Mouse (Mus musculus) mesoderm, embryonic 11.5 days (tissue): Measurements from ENCODE around the gene Rflna.
A peak's percentile ranks its signal among the peaks of the same experiment; 100 is the strongest.

Source experiments
- DNase-seq: peaks from one replicate; pipeline ENCODE4 v3.0.0-alpha.2; 2012; ENCODE audit warnings: low read depth, low spot score

Rflna gene

DNA sequence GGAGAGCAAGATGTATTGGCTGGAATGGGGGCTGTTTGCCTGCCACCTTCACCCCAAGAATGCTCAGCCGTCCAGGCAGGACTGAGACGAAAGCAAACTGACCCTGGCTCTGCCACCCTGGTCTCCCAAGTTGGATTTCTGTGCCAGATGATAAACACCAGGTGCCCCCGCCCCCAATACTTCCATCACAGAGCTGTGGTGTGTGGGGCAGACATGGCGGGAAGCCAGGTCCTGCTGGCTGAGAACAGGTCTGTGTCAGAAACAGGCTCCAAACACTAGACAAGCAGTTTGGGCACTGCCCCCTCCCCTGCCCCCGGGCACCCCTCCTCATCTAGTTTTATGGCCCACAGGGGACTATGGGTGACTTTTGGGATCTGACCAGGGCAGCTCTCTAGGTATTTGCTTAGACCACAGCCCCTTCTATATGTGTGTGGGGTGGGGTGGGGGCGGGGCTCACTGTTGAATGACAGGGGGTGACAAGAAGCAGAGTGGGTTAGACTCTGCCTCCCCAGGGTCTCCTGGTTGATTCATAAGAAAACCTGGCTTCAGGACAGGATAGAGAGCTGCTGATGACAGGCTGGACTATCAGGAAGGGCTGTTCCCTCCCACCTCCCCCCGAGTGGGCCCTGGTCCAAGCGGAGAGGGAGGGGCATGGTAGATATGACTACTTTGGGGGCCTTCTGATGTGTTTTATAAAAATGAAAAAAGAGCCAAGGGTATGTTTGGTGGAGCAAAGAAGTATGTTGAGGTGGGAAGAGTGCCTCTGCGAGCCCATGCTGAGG is 3.0 kb downstream of the Rflna start:
- no peak for DNase-seq

DNA sequence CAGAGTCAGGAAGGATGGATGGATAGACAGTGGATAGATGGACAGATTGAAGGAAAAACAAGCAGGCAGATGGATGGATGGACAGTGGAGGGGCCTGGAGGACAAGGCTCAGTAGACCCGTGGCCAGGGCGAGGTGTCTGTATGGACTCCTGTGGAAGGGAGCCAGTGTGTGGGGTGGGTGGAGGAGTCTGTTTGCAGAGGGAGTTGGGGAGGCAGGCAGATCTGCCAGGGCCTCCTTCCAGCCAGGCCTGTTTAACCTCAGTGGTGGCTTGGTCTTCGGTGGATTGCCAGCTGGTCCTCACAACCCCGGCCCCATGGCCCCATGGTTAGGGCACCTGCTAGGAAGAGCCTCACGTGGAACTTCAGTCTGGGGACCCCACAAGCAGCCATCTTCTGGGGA is 3.9 kb downstream of the Rflna start:
- no peak for DNase-seq

DNA sequence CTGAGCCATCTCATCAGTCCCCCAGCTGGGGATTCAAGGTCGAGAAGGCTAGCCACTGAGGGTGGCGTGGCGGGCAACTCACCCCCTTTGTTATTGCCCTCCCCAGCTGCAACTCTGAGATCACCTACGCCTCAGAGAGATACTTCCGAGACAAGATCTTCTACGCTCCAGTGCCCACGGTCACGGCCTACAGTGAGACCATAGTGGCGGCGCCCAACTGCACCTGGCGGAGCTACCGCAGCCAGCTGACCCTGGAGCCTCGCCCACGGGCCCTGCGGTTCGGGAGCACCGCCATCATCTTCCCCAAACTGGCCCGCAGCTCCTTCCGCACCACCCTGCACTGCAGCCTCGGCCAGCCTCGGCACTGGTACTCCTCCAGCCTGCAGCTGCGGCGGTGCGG is 8.1 kb downstream of the Rflna start:
- no peak for DNase-seq

DNA sequence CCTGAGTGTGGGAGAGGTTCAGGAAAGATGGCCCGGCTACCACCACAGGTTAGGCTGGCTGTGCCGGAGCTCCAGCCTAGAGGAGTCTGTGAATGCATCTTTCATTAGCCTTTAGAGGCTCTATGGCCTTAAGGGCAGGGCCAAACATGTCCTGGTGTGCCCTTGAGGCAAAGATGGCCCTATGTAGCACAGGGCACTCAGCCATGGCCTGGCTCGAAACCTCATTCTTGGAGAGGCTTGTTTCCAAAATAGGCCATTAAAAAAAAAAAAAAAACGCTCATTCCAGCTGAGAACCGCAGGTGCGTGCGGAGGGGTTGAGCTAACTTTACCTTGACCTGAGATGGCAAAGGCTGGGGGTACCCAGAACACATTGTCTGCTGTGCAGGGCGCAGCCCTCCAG is 8.6 kb downstream of the Rflna start:
- no peak for DNase-seq

DNA sequence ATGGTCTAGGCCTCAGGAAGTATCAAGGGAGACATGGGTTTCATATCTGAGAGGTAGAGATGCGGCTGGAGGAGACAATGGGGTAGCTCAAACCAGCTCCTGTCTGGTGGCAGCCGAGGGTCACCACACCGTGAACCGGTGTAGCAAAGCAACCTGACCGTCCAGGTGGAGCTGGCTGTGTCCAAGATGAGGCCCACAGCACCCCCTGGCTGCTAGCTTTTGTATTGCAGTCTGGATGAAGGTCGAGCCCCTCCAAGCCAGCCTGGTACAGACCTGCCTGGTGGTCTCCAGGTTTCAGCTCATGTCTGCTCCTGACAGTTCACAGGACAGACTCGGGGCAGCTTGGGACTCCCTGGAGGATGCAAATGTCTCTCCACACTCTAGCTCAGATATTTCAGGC is 11.5 kb downstream of the Rflna start:
- peak; percentile 64 for DNase-seq

DNA sequence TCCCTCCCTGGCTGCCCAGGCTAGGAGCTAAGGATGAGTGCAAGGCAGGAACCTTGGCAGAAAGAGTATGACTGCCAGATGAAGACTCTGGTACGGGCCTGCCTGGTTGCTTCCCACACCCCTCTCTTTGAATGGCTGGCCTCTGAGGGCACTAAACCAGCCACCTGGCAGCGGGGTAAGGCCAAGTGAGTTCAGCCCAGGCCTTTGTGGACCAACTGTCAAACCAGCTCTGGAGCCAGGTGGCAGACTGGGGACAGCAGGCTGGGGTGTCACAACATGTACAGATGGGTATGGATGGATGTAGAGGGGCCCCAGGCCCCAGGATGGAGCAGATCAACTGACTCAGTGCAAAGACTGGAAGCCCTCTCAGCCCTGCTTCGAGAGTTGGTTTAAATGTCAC is 12.0 kb downstream of the Rflna start:
- DNase-seq: no peak

DNA sequence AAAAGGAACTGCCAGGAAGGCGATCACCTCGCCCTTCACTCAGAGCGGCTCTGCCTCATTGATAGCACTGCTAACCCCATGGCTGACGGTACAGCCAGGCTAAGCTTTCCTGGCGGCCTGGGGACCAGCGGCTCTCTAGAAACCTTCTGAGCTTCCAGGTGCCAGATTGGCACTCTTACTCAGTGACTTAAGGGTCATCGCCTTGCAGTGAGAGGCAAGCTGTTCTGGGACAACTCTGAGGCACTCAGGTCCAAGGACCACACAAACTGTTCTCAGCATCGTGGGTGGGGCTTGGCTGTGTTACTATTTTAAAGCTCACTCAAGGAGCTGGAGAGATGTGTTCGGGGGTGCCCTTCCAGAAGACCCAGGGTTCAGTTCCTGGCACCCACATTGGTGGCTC is 12.6 kb downstream of the Rflna start:
- no peak for DNase-seq

DNA sequence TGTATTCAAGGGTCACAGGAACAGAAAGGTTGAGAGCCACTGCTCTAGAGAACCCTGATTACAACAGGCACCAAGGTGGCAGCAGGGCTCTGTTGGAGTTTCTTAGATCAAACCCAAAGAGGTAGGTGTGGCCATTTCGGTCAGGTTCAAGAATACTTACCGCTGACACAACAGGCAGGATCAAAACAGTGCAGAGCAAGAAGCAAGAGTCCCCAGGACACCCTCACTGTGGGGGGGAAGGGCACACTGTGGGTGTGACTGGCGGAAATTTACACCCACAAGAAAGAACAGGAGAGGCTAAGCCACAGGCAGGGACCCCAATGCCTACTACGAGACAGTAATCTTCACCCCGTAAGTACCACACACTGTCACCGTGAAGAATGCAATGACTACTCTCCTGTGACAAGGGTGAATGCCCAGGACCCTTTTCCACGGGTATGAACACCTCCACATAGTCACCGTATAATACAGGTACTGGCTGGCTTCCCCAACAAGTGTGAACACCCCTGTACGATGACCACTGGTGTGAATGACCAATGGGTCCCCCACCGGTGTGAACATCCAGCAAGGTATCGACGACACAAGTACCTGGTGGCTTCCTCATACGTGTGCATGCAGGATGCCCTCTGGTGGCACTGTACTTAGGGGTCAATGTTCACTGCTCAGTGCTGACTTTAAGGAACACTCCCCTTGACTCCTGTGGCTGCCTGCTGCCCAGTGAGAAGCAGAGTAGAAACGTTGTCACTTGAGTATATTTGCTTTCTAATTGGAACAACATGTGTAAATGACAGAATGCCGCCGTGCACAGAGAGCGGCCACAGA is 13.6 kb downstream of the Rflna start:
- DNase-seq: no peak

DNA sequence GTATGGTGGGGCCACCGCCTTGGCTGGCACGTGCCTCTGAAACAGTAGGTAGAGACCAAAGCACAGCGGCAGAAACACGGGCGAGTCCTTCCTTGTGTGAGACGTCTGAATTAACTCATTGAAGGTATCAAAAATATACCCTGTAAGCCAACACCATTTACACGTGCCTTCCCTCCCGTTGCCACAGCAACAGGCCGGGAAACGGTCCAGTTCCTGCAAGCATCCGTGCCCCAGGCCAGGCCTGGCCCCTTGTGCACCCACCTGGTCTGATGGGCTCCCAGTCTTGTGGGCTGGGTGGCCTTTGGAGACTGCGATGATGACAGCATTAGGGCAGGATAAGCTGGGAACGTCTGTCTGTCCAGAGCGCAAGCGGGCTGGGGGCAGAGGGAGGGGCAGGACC is 14.3 kb downstream of the Rflna start:
- no peak for DNase-seq

DNA sequence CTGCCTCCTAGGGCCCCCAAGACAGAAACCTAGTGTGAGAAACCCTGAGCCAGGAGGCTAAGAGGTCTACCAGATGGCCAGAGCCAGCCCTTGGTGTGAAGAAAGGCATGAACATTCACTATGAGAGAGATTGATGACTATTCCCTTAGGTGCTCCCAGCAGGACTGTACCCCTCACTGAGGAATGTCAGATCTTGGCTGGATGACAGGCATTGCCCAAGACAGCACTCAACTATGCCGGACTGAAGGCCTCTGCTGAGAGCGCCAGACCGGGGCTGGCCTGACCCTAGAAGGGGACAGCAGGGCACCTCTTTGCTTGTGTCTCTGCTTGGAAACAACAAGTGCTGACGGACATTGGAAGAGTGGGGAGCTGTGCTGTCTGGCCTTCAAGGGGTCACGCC is 16.1 kb downstream of the Rflna start:
- DNase-seq: no peak

DNA sequence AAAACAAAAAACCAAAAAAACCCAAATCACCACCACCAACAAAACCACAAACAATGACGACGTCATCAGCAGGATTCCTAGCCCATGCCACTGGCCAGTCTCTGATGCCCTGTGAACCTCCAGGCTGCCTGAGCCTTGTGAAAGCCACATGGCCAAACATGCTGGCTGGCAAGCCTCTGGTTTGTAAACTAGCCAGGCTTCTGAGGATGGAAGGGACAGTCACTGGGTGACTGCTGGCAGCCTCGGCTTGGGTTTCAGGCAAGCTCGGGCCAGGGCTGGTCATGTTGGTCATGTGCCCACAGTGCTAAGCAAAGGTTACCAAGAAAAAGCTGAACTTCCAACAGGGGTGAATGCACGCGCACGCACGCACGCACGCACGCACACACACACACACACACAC is 18.3 kb downstream of the Rflna start:
- DNase-seq: no peak

DNA sequence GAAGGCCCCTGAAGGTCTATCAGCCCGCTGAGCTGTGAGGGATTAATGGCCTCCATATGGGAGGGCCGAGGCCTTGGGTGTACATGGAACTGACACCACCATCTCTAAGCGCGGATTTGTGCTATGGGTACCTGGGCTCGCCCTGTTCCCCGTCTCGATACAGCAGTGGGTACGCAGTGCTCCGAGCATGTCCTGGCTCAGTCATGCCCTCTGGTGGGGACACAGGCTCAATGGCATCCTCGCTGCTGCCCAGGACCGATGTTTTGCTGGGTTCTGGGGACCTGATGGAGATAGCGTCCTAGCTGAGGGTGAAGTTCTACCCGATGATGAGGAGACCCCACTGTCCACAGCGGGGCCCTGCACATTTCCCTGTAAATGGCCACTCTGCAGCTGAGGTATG is 21.0 kb downstream of the Rflna start:
- DNase-seq: no peak

DNA sequence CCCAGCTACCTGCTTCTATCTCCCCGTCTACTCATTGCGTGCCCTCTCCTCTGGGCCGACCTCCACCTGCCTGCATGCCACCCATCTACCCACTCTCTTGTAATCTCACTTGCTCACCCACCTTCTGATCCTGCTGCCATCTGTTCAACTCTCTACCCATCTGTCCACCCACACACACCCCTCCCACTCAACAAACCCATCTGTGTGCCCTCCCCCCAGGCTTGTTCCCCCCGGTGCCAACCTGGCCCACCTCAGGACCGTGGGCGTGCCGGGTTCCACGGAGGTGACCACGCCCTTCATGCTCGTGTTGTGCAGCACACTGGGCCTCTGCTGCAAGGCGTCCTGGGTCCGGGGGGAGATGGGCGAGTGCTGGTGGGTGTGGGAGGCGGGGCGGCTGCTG is 25.4 kb downstream of the Rflna start:
- DNase-seq: no peak

DNA sequence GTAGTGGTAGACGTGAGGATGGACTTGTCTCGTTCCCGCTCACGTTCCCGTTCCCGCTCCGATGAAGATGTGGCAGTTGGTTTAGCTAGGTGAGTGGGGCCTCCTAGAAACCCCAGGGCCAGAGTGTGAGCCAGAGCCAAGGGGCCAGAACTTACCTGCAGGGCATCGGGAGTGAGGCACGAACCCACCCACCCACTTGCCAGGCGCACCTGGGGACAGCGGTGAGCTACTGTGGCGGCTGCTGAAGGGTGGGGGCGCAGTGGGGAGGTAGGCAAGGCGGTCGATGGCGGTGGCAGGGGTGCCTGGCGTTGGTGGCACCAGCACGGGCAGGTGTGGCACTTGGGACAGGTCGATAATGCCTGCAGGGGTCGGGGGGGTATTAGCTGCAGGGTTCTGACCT is 25.9 kb downstream of the Rflna start:
- DNase-seq: no peak

DNA sequence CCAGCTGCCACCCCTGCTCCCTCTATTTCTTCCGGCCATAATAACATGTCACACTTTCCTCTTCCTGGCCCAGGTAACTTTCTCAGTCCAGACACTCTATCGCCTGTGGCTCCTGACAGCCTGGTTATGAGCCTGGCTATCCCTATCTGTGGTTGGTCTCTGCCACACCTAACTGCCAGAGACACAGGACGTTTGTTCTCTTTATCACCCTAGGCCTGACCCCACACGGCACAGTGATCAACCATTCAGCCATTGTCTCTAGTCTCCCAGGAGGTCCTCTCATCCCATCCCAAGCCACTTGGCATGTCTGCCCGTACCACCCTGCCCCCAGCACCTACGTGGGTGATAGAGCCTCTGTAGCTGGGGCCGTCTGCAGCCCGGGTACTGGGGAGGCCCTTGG is 33.5 kb downstream of the Rflna start:
- DNase-seq: no peak

DNA sequence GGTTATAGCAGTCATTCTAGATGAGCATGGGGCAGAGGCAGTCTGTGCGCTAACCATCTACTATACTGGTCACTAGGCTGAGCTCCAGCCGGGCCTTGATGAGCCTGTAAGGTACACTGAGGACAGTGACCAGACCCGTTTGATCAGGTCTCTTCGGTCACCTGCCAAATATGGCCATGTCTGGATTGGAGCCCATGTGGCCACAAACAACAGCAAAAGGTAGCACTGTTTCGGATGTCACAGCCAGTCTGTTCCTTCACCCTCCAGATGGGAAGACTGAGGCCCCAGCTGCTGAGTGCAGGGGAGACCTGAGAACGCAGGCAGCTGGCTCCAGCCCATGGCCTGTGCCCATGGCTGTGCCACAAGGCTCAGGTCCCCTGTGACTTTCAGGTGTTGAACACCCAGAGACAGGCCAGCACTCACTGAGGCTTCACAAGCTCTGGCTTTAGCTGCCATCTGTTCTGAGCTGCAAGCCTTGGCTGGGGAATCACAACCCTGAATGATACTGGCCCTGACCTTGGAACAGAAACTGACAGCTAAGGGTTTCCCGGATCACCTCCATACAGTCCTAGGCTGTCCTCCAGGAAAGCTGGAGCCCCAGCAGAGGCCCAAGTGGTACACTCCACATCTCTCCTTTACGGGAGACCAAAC is 36.5 kb downstream of the Rflna start:
- no peak for DNase-seq

DNA sequence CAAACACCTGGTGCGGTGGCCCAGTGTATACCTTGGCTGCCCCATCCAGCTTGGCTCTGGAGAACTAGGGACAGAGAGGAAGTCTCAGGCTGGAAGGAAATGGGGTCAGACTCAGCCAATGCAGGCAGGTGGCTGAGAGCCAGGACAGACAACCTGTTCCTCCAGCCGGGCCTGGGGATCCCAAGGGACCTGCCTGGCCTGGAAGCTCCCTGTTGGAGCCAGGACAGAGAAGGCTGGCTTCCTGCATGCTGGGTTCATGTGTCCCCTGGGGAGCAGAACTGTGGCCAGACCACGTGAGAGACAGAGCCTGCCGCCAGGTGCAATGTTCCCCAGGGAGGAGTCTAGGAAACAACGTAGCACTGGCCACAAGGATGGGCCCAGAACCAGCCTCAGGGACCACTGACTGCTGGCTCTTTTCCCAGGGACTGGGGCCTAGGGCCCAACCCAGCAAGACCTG is 37.1 kb downstream of the Rflna start:
- DNase-seq: no peak

DNA sequence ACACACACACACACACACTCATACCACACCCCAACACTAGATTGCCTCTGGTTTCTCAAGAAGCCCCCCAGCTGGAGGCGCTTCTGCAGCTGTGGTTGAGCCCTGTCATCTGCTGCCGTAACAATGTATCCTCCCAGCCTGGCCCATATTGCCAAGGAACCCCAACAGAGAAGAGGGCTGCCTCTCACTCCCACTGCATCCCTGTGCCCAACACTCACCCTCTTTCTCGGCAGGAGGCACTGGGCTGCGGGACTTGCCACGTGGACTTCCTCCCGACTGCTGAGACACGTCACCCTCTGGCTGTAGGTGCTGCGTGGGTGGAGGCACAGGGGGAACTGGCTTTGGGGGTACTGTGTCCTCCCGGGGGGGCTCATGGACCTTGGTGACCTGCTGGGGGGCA is 38.6 kb downstream of the Rflna start:
- DNase-seq: no peak

DNA sequence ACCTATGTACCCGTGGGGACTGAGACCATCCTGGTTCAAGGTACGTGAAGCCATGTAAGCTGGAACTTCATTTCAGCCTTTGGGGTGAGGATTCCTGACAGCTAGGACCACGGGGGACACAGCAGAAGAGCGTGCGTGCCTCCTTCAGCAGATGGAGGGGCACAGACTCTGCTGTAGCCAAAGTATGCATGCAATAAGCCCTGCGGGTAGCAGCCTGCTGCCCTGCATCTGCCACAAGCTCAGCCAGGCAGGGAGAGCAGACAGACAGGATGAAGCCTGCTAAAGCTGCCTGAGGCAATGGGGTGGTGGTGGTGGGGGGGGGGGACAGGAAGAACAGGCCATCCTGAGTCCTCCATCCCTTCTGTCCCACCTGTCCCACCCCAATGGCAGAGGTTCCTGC is 40.4 kb downstream of the Rflna start:
- no peak for DNase-seq

DNA sequence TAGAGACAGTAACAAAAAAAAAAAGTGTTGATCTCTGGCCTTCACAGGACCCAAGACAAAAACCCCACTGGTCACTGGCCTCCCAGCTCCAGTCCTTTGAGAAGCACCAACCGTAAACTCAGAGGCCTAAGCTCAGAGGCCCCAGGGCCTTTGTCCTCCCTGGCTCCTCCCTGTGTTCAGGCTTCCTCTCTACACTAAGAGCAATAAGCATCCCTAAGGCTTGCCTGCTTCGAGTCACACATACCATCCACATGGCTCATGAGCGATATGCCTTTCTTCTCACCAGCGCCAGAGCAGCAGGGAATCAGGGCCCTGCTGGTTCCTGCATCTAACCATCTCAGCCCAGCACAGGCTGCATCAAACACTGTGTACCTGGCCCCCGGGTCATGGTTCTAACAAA is 42.2 kb downstream of the Rflna start:
- DNase-seq: no peak

DNA sequence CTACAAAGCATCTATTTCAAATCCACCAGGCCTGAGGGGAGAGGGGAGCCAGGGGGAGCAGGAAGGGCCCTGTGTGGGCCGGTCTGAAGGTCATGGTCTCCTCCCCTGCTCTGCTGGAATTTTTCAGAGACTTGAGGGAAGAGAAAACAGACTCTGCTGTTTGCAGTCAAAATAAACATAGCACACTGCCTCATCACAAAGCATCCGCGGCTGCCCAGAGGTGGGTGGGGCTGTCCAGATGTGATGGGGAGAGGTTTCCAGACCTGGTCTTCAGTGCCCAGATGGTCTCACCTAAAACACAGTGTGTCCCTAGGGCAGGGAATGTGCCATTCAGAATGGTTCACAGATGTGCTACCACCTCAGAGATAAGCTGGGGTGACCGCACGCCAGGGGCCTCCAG is 43.4 kb downstream of the Rflna start:
- DNase-seq: peak; percentile 31

DNA sequence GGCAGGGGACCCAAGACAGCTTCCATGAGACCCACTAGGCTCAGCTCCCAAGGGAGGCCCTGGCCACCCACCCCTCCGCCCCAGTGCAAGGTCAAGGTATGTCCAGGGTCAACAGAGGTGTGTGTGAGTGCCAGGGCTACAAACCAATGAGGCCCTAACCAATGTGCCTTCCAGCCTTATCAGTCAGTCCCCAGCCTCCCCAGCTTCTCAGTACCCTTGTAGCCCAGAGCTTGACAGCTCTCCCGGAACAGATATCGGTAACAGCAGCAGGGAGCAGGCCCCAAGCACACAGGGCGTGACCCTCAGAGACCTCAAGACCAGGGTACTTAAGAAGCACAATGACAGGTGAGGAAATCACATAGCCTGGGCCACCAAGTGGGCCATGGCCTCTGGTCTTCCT is 46.5 kb downstream of the Rflna start:
- DNase-seq: no peak

DNA sequence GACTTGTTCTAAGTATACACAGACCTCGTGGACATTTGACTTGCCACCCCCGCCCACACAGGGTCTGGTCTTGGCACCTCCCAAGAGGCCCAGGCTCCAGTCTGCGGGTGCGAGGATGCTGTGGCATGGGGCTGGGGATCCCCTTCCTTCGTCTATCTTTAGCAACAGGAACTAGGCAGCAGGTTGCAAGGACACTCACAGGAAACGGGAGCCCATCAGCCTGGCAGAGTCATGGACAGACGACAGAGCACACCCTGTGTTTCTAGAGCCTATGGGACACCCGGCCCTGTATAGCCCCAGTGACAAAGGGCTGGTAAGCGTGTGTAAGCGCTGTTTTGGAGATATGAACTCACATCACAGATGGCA is 49.2 kb downstream of the Rflna start:
- no peak for DNase-seq
